Mouse (Mus musculus): ENCODE measurements at regions not wholly inside any gene's neighbourhood (a gene's known extent, or its start where the extent isn't known, plus 50 kb on each side); places are given as distances from the start of the nearest gene placed in this dataset.

GRCm38 (mm10) chr1:36013823-36014341 lies 54.3 kb upstream of the Hs6st1 start:
- no peak for TF ChIP-seq CTCF (conservative IDR thresholded peaks at IDR 0.05; ENCODE audit: low read length)
- TF ChIP-seq NANOG (IDR thresholded peaks at IDR 0.05; ENCODE audit: borderline replicate concordance, low read length), result peak; percentile 68
- TF ChIP-seq POU5F1 (IDR thresholded peaks at IDR 0.05; ENCODE audit: borderline replicate concordance, low read length), result 0 out of 2 replicates have a peak, but pooled peaks have one; percentile 4

Data from E14TG2a.4 (cell line).